Mouse (Mus musculus): Measurements from ENCODE around the gene Tmtc3. TPM values are rescaled to one million over a fixed set of nuclear protein-coding genes. Genes with fewer than 3 reads are reported as not detected.

Tmtc3 gene
- polyA plus RNA-seq (2015; fragmentation: Nextera tagmentation; extraction: Ambion mirVana) = 21.4 and 22.9 TPM in 2 replicates

DNA sequence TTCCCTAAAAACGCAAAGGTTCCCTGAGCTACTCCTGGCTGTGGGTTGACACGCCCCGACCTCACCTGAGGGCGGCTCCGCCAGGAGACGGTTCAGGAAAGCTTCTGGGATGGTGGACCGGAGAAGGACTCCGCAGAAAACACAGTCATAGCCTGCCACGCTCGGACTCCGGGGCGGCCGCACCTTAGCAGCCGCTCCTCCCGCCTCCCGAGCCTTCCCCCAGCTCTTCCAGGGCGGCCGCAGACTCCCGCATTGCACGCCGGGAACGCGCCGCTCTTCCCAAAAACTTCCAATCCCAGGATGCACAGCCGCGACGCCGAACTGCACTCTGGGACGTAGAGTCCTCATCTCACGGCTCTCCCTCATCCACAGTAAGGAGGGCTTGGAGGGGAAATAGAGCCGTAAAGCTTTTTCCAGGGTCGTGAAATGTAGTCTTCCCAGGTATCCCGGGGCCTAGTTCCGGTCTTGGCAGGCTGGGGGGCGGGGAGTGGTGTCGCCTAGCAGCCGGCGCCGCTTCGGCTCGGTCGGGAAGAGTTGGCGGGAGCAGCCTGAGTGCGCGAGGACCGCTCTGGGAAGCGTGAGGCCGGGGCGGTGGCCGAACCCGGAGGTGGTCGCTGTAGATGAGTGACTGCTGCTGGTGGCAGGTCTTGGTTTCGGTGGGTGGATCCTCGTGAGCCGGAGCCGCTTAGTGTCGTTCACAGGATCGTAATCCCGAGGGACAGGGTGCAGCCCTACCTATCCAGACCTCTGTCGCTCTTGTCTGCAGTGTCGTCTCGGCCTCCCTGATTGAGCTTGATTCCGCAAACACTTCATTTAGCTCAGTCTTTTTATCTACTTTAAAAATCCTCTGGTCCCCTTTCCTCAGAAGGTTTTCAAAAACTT, at the start of gene Tmtc3, which contains the start of gene Cep290:
Gene Tmtc3, minus strand, starts transcription at position 254 of the 882 bp plus-strand sequence.
Gene Cep290, plus strand, starts transcription at position 462 of the 882 bp plus-strand sequence.
- H3K27me3 ChIP-seq = no peaks in the 10 kb centered on the region
- H3K36me3 ChIP-seq = no peaks in the 10 kb centered on the region; the same call in 1 of the 2 replicates
- peak; percentile 99 for ATAC-seq (ENCODE audit: low FRiP score, low read depth)
- H3K9ac ChIP-seq = peak within 1 kb of the TSS; percentile 81
- H3K9me3 ChIP-seq = no peaks in the 10 kb centered on the region
- H3K4me1 ChIP-seq = 0 out of 2 replicates have a peak, but pooled peaks cover 4% of the 10 kb centered on the region
- peak within 1 kb of the TSS; percentile 75; the same call in 1 of the 2 replicates for H3K27ac ChIP-seq
- peak within 1 kb of the TSS; percentile 81 for H3K4me3 ChIP-seq
- under 1% methylated on average over 63 of the region's 63 CpGs for WGBS
- peak within 1 kb of the TSS; percentile 87 for H3K4me2 ChIP-seq (replicated peaks)

DNA sequence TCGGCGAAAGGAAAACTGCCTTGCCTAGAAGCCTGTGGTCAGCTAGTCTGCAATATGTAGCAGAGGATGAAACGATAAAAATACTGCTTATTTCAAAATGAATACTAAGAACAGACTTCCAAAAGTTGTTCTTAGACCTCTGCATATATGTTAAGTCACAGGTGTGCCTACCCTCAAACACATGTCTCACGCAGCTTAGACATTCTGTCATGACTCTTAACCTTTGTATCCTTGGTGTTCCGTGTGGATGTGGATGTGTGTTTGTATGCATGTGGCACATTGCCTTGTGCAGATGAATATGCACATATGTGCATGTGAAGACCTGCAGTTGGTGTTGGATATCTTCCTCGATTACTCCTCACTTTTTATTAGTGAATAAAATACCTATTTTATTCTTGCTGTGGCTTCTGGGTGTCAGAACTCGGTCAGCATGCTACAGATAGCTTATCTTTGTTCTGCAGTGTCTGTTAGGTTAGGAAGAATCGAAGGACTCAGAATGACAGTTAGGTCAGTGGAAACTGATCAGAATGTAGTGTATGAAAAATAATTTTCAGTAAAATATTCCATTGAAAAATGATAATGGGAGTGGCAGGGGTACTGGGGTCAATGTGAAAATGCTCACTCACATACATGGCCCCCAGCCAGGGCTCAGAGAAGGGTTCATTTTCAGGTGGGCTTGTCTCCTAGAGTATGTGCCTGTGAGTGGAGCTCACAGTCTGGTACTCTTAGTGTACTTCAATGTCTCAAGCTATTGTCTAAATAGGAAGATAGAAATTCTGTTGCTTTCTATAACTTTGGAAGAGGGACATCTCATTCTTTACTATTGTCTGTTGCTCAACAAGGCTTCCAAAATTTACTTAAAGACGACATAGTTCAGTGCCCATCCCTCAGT, 37.6 kb upstream of the Tmtc3 start:
- H3K4me1 ChIP-seq = no peaks in the 10 kb centered on the region
- ATAC-seq (ENCODE audit: low FRiP score, low read depth) = no peak
- H3K4me2 ChIP-seq (replicated peaks) = no peak overlapping the region
- H3K27me3 ChIP-seq = no peaks in the 10 kb centered on the region
- 88% methylated on average over 9 of the region's 9 CpGs for WGBS
- H3K9ac ChIP-seq = no peak overlapping the region
- H3K27ac ChIP-seq = no peak overlapping the region
- H3K4me3 ChIP-seq = no peak overlapping the region
- peaks cover 4% of the 10 kb centered on the region; the same call in 1 of the 2 replicates for H3K9me3 ChIP-seq
- peaks cover 17% of the 10 kb centered on the region for H3K36me3 ChIP-seq

DNA sequence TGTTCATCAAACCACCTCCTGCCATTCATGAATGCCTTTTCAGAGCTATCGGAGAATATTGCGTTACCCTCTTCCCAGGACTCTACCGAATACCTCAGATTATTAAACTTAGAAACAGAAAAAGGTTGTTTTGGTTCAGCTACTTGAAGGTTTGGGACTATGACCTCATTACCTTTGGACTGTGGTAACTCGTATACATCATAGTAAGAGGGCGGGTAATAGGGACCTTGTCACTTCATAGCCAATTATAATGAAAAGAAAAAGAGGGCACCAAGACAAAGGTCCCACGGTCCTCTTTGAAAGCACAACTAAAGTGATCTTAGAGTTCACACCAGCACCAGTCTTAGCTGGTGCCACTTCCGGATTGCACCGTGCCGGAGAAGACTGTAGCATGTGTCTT, 35.2 kb upstream of the Tmtc3 start:
- Histone ChIP-seq H3K36me3 (peaks cover 24% of the 10 kb centered on the region), H3K9me3 (peaks cover 4% of the 10 kb centered on the region; the same call in 1 of the 2 replicates), H3K4me1 (no peaks in the 10 kb centered on the region), H3K27me3 (no peaks in the 10 kb centered on the region), H3K27ac (no peak overlapping the region), H3K4me3 (no peak overlapping the region), H3K4me2 (replicated peaks) (no peak overlapping the region), H3K9ac (no peak overlapping the region)
- WGBS = 89% methylated on average over 9 of the region's 9 CpGs
- ATAC-seq (ENCODE audit: low FRiP score, low read depth) = no peak

DNA sequence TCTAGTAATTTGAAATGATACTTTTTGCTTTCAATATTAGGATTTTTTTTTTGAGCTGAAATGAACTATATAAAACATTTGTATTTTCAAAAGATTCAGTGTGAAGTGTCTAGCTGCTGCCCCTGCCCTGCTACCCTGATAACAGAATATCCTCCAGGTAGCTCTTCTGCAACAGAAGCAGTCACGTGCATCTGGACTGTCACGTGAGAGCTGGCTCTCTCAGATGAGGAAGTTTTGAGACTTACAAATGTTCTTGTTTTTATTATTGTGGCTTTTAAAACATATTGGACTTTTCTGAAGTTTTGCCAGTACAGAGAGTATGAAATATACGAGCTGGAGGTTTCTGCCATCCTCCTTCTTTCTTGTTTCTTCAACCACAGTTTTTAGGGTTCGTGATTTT, 34.5 kb upstream of the Tmtc3 start:
- H3K9me3 ChIP-seq = peaks cover 4% of the 10 kb centered on the region; the same call in 1 of the 2 replicates
- ATAC-seq (ENCODE audit: low FRiP score, low read depth) = no peak
- no peak overlapping the region for H3K27ac ChIP-seq
- WGBS = 69% methylated on average over 4 of the region's 4 CpGs
- H3K4me2 ChIP-seq (replicated peaks) = no peak overlapping the region
- peaks cover 24% of the 10 kb centered on the region for H3K36me3 ChIP-seq
- H3K4me3 ChIP-seq = no peak overlapping the region
- H3K9ac ChIP-seq = no peak overlapping the region
- H3K4me1 ChIP-seq = no peaks in the 10 kb centered on the region
- H3K27me3 ChIP-seq = no peaks in the 10 kb centered on the region

DNA sequence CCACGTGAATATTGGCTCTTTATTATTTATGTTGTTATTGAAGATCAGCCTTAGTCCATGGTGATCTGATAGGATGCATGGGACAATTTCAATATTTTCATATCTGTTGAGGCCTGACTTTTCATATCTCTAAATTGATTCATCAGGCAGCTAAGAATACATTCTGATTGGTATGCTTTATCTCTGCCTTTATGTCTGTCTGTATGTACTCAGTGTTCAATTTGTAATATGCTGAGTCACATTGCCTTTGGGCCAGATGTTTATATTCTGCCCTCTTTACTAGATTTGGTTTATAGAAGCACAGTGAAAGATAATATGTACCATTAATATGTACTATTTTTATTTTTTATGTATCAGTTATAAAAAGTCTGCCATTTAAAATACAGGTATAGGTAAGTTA, 21.0 kb upstream of the Tmtc3 start:
- Histone ChIP-seq H3K4me2 (replicated peaks) (no peak overlapping the region), H3K4me3 (no peak overlapping the region)

DNA sequence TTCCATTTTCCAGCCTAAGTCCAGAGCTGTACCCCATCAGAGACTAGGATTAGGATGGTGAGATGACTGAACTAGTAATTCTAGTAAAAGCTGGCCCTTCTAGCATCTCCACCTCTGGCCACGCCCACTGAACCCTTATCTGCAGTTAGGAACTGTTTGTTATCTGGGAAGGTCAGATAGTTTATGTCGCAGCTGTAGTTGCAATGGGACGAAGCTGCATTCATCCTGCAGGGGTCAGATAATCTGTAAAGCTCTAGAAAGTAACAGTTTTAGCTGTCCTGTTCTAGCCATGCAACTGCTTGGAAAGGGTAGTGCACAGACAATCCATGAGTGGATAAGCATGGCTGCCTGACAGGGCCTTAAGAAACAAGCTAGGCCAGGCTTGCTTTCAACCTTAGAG, 11.2 kb upstream of the Tmtc3 start:
- Histone ChIP-seq H3K36me3 (peaks cover 35% of the 10 kb centered on the region), H3K9me3 (no peaks in the 10 kb centered on the region), H3K4me1 (no peaks in the 10 kb centered on the region), H3K4me2 (replicated peaks) (no peak overlapping the region), H3K27me3 (no peaks in the 10 kb centered on the region), H3K4me3 (no peak overlapping the region), H3K9ac (no peak overlapping the region), H3K27ac (no peak overlapping the region)
- 78% methylated on average over 3 of the region's 3 CpGs for WGBS
- no peak for ATAC-seq (ENCODE audit: low FRiP score, low read depth)

More for the DNA sequence above, 21.0 kb upstream of the Tmtc3 start:
- H3K9ac ChIP-seq = no peak overlapping the region
- H3K27ac ChIP-seq = no peak overlapping the region
- no peaks in the 10 kb centered on the region for H3K9me3 ChIP-seq
- H3K4me1 ChIP-seq = no peaks in the 10 kb centered on the region
- no peaks in the 10 kb centered on the region for H3K27me3 ChIP-seq
- 80% methylated on average over 1 of the region's 1 CpGs for WGBS
- peaks cover 20% of the 10 kb centered on the region for H3K36me3 ChIP-seq
- no peak for ATAC-seq (ENCODE audit: low FRiP score, low read depth)

DNA sequence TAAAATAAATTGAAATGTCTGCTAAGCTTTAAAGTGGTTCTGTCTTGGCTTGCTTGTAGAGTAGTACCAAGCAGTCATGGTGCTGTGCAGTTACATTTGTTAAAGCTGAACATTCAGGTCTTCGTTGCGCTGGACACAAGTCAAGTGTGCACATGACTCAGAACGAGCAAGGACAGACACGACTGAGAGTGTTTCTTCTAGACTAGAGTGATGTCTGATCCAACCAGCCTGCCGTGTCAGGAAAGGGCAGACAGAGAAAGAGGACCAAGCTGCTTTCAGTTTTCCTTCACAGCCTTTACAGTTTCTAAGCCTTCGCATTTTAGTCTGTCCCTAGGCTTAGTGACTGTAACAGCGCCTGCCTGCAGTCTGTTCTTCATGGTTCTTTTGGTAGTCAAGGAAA, 4.8 kb upstream of the Tmtc3 start:
- Histone ChIP-seq H3K9me3 (no peaks in the 10 kb centered on the region), H3K27ac (no peak overlapping the region), H3K9ac (no peak overlapping the region), H3K36me3 (peaks cover 15% of the 10 kb centered on the region), H3K4me2 (replicated peaks) (no peak overlapping the region), H3K4me1 (0 out of 2 replicates have a peak, but pooled peaks cover 4% of the 10 kb centered on the region), H3K27me3 (no peaks in the 10 kb centered on the region), H3K4me3 (no peak overlapping the region)
- ATAC-seq (ENCODE audit: low FRiP score, low read depth) = no peak
- WGBS = 97% methylated on average over 7 of the region's 7 CpGs

DNA sequence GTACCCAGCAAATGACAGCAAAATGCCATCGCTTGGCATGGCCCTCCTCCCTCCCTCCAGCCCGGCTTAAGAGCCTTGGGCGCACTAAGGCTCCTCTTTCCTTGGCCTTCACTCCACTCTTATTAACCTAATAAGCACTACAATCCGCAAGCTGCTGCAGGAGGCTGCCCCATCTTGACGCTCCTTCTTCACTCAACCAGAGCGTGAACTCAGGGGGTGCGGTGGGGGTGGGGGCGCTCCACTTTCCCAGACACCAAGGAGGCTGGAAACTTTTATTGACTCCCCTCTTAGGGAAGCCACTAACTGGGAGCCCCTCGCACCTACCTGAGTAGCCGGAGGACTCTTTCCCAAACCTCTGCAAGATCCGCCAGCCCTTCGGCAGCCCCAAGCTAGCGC, 451 bp downstream of the Tmtc3 start:
- H3K9me3 ChIP-seq = no peaks in the 10 kb centered on the region
- H3K4me3 ChIP-seq = peak overlapping the region; percentile 81
- WGBS = under 1% methylated on average over 13 of the region's 13 CpGs
- no peaks in the 10 kb centered on the region; the same call in 1 of the 2 replicates for H3K36me3 ChIP-seq
- peak overlapping the region; percentile 81 for H3K9ac ChIP-seq
- H3K27ac ChIP-seq = peak overlapping the region; percentile 75; the same call in 1 of the 2 replicates
- ATAC-seq (ENCODE audit: low FRiP score, low read depth) = peak; percentile 42
- H3K4me2 ChIP-seq (replicated peaks) = peak overlapping the region; percentile 87
- 0 out of 2 replicates have a peak, but pooled peaks cover 4% of the 10 kb centered on the region for H3K4me1 ChIP-seq
- no peaks in the 10 kb centered on the region for H3K27me3 ChIP-seq

DNA sequence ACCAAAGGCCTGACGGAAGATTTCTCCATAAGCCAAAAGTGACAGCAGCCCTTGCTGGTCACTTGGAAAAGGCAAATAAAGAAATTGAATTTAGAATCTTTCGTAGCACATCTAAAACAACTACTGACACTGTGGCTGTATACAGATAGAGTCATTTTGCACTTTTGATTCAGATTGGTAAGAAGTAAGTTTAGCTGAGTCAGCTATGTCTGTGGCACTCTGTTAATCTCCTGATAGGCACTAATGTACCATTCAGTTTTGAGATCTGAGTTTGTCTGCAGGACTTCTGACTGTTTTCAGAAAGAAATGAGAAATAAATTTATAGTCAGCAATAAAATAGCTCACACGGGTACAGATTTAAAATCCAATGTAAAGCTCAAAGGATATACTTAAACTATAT, 7.6 kb downstream of the Tmtc3 start:
- ATAC-seq (ENCODE audit: low FRiP score, low read depth) = no peak
- Histone ChIP-seq H3K4me1 (no peaks in the 10 kb centered on the region), H3K4me2 (replicated peaks) (no peak overlapping the region), H3K9ac (no peak overlapping the region), H3K9me3 (no peaks in the 10 kb centered on the region), H3K4me3 (no peak overlapping the region), H3K36me3 (peaks cover 14% of the 10 kb centered on the region), H3K27me3 (no peaks in the 10 kb centered on the region), H3K27ac (no peak overlapping the region)
- 76% methylated on average over 3 of the region's 3 CpGs for WGBS

DNA sequence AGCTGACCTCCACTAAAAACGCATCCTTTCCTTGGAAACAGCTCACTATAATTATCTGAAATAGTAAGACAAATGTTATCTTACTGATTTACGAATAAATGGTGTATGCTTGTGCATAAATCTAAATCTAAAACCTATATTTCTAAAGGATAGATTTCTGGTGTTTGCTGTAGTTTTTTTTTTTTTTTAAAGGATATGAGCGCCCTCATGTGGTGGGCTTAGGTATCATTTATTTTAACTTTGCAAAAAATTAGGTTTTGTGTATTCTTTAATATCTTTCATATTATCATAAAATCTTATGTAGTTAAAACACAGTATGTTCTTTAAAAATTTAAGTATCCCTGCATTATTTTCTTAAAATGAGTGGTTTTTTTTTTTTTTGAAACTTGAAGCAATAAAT, 12.1 kb downstream of the Tmtc3 start:
- no peak for ATAC-seq (ENCODE audit: low FRiP score, low read depth)
- H3K4me2 ChIP-seq (replicated peaks) = no peak overlapping the region
- 52% methylated on average over 3 of the region's 3 CpGs for WGBS
- no peak overlapping the region for H3K9ac ChIP-seq
- no peaks in the 10 kb centered on the region for H3K9me3 ChIP-seq
- no peak overlapping the region for H3K4me3 ChIP-seq
- no peak overlapping the region for H3K27ac ChIP-seq
- H3K36me3 ChIP-seq = peaks cover 29% of the 10 kb centered on the region
- H3K27me3 ChIP-seq = no peaks in the 10 kb centered on the region
- no peaks in the 10 kb centered on the region for H3K4me1 ChIP-seq

DNA sequence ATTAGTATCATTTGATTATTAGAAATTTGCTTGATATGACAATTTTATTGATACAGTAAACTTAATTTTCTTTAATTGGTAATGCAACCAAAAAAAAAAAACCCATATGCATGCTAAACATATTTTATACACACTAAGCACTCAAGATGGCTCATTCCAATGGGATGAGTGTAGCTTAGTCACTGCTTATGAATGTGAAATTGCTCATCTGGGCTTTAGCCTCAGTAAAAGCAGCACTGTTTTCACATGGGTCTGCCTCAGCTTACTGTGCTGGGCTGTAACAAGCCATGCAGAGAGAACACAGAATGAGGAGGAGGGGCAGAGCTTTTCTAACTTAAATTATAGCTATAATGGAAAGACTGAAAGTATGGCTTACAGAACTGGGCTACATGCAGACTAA, 26.6 kb downstream of the Tmtc3 start:
- peaks cover 31% of the 10 kb centered on the region for H3K36me3 ChIP-seq
- no peak overlapping the region for H3K9ac ChIP-seq
- no peak overlapping the region for H3K4me2 ChIP-seq (replicated peaks)
- no peak overlapping the region for H3K27ac ChIP-seq
- no peaks in the 10 kb centered on the region for H3K9me3 ChIP-seq
- H3K4me3 ChIP-seq = no peak overlapping the region
- no peaks in the 10 kb centered on the region for H3K4me1 ChIP-seq
- no peaks in the 10 kb centered on the region for H3K27me3 ChIP-seq
- ATAC-seq (ENCODE audit: low FRiP score, low read depth) = no peak

DNA sequence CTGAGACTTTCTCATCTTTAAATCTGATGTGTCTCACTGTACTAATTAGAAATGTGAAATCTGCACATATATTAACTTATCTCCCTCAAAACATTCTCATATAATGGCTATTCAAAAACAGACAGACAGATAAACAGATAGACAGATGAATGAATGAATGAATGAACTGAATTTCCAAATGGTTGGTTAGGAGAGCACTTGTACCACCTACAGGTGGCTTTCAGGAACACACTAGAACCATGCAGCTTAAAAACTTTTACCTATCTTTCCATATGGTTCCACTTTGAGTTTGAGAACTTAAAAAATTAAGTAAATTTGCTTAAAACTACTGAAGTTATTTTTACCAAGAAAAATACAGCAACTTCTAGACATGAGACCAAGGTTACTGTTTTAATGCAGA, 37.8 kb downstream of the Tmtc3 start:
- Histone ChIP-seq H3K27me3 (no peaks in the 10 kb centered on the region), H3K36me3 (peaks cover 18% of the 10 kb centered on the region), H3K4me3 (no peak overlapping the region), H3K27ac (no peak overlapping the region), H3K9me3 (no peaks in the 10 kb centered on the region), H3K4me2 (replicated peaks) (no peak overlapping the region), H3K9ac (no peak overlapping the region), H3K4me1 (no peaks in the 10 kb centered on the region)
- no peak for ATAC-seq (ENCODE audit: low FRiP score, low read depth)

Measured in limb, embryonic 13.5 days (tissue).